Mouse (Mus musculus): ENCODE results near the gene Rundc3a.

DNA sequence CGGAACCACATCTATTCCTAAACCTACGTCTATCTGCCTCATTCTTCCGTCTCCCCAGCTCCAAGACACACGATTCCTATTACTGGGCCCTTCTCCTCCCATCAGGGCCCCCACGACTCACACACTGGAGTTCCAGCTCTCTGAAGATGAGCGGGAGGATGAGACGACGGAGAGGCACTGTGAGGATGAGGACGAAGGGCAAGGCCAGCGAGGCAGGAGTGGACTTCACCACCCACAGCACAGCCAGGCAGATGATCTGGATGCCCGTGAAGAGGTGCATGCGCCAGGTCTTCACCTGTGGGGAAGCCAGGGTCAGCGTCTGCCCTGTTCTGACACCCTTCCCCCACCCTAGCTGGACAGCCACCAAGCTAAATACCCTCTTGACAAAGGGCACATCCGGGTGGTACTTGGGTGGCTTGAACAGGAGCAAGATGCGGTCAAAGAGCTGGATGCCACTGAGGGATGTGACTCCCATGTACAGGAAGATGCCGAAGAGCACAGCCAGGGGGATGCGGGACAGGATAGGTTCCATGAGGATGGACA lies 42.2 kb upstream of the Rundc3a start:
- TF ChIP-seq POLR2A (IDR thresholded peaks at IDR 0.05; ENCODE audit: borderline replicate concordance, insufficient read depth, low read length) (no peak), CTCF (IDR thresholded peaks at IDR 0.05; ENCODE audit: borderline replicate concordance, insufficient read depth, low read depth, low read length) (no peak)
